Mouse (Mus musculus): Measurements from ENCODE around the gene Strip1. TPM values are rescaled to one million over a fixed set of nuclear protein-coding genes. Genes with fewer than 3 reads are reported as not detected.

The Strip1 gene
- polyA plus RNA-seq, 2 experiments: 9.0 to 9.9 TPM

- Histone ChIP-seq H3K27ac (no peak overlapping the region), H3K36me3 (replicated peaks; ENCODE audit: control insufficient read depth, insufficient read depth, low read depth) (no peaks in the 10 kb centered on the region), H3K4me2 (ENCODE audit: low read depth) (no peak overlapping the region), H3K9me3 (ENCODE audit: control insufficient read depth, low read length) (no peaks in the 10 kb centered on the region), H3K4me3 (ENCODE audit: insufficient read depth in 1 of 2, low read depth in 2 of 2, low read length in 2 of 2) (no peak overlapping the region), H3K9ac (replicated peaks) (no peak overlapping the region), H3K27me3 (ENCODE audit: control insufficient read depth, insufficient read depth, low read length) (no peaks in the 10 kb centered on the region), H3K4me1 (replicated peaks; ENCODE audit: control insufficient read depth in 2 of 2, insufficient read depth in 2 of 2, low read length in 1 of 2) (no peaks in the 10 kb centered on the region)
- ATAC-seq (ENCODE audit: insufficient read depth): no peak
- no peak for DNase-seq (ENCODE audit: low read depth in 3 of 3, low spot score in 3 of 3)
- WGBS (ENCODE audit: insufficient replicate concordance): 37% methylated on average over 4 of the region's 4 CpGs
- TF ChIP-seq EP300 (IDR thresholded peaks at IDR 0.05; ENCODE audit: low read depth): no peak
Measured at GRCm38 (mm10) chr3:107568721-107569120, 62.8 kb downstream of the Strip1 start.

GRCm38 (mm10) chr3:107567766-107568165 lies 63.7 kb downstream of the Strip1 start:
- WGBS (ENCODE audit: insufficient replicate concordance): 50% methylated on average over 7 of the region's 7 CpGs
- H3K9me3 ChIP-seq (ENCODE audit: control insufficient read depth, low read length): no peaks in the 10 kb centered on the region
- no peak overlapping the region for H3K27ac ChIP-seq
- no peaks in the 10 kb centered on the region for H3K27me3 ChIP-seq (ENCODE audit: control insufficient read depth, insufficient read depth, low read length)
- H3K4me3 ChIP-seq (ENCODE audit: insufficient read depth in 1 of 2, low read depth in 2 of 2, low read length in 2 of 2): no peak overlapping the region
- ATAC-seq (ENCODE audit: insufficient read depth) (no peak), DNase-seq (ENCODE audit: low read depth in 3 of 3, low spot score in 3 of 3) (no peak)
- H3K4me1 ChIP-seq (replicated peaks; ENCODE audit: control insufficient read depth in 2 of 2, insufficient read depth in 2 of 2, low read length in 1 of 2): no peaks in the 10 kb centered on the region
- no peaks in the 10 kb centered on the region for H3K36me3 ChIP-seq (replicated peaks; ENCODE audit: control insufficient read depth, insufficient read depth, low read depth)
- no peak overlapping the region for H3K4me2 ChIP-seq (ENCODE audit: low read depth)
- no peak for TF ChIP-seq CTCF (IDR thresholded peaks at IDR 0.05; ENCODE audit: low read depth)
- TF ChIP-seq EP300 (IDR thresholded peaks at IDR 0.05; ENCODE audit: low read depth): no peak
- no peak overlapping the region for H3K9ac ChIP-seq (replicated peaks)

- DNase-seq (ENCODE audit: low read depth in 3 of 3, low spot score in 3 of 3) (no peak), ATAC-seq (ENCODE audit: insufficient read depth) (no peak)
- no peaks in the 10 kb centered on the region for H3K9me3 ChIP-seq (ENCODE audit: control insufficient read depth, low read length)
- no peaks in the 10 kb centered on the region for H3K27me3 ChIP-seq (ENCODE audit: control insufficient read depth, insufficient read depth, low read length)
- no peak overlapping the region for H3K4me3 ChIP-seq (ENCODE audit: insufficient read depth in 1 of 2, low read depth in 2 of 2, low read length in 2 of 2)
- TF ChIP-seq CTCF (IDR thresholded peaks at IDR 0.05; ENCODE audit: low read depth) (no peak), EP300 (IDR thresholded peaks at IDR 0.05; ENCODE audit: low read depth) (no peak)
- H3K27ac ChIP-seq: no peak overlapping the region
- no peak overlapping the region for H3K4me2 ChIP-seq (ENCODE audit: low read depth)
- no peak overlapping the region for H3K9ac ChIP-seq (replicated peaks)
- H3K36me3 ChIP-seq (replicated peaks; ENCODE audit: control insufficient read depth, insufficient read depth, low read depth): no peaks in the 10 kb centered on the region
- WGBS (ENCODE audit: insufficient replicate concordance): 32% methylated on average over 3 of the region's 3 CpGs
- no peaks in the 10 kb centered on the region for H3K4me1 ChIP-seq (replicated peaks; ENCODE audit: control insufficient read depth in 2 of 2, insufficient read depth in 2 of 2, low read length in 1 of 2)
Measured at GRCm38 (mm10) chr3:107565331-107565730, 66.2 kb downstream of the Strip1 start.

GRCm38 (mm10) chr3:107563880-107564279 lies 67.6 kb downstream of the Strip1 start:
- no peaks in the 10 kb centered on the region for H3K4me1 ChIP-seq (replicated peaks; ENCODE audit: control insufficient read depth in 2 of 2, insufficient read depth in 2 of 2, low read length in 1 of 2)
- ATAC-seq (ENCODE audit: insufficient read depth): no peak
- H3K27ac ChIP-seq: no peak overlapping the region
- no peaks in the 10 kb centered on the region for H3K27me3 ChIP-seq (ENCODE audit: control insufficient read depth, insufficient read depth, low read length)
- DNase-seq (ENCODE audit: low read depth in 3 of 3, low spot score in 3 of 3): no peak
- no peak overlapping the region for H3K9ac ChIP-seq (replicated peaks)
- no peaks in the 10 kb centered on the region for H3K9me3 ChIP-seq (ENCODE audit: control insufficient read depth, low read length)
- no peak overlapping the region for H3K4me2 ChIP-seq (ENCODE audit: low read depth)
- no peak for TF ChIP-seq EP300 (IDR thresholded peaks at IDR 0.05; ENCODE audit: low read depth)
- TF ChIP-seq CTCF (IDR thresholded peaks at IDR 0.05; ENCODE audit: low read depth): no peak
- 33% methylated on average over 4 of the region's 4 CpGs for WGBS (ENCODE audit: insufficient replicate concordance)
- H3K4me3 ChIP-seq (ENCODE audit: insufficient read depth in 1 of 2, low read depth in 2 of 2, low read length in 2 of 2): no peak overlapping the region
- H3K36me3 ChIP-seq (replicated peaks; ENCODE audit: control insufficient read depth, insufficient read depth, low read depth): no peaks in the 10 kb centered on the region

- no peak for ATAC-seq (ENCODE audit: insufficient read depth)
- TF ChIP-seq EP300 (IDR thresholded peaks at IDR 0.05; ENCODE audit: low read depth) (no peak), CTCF (IDR thresholded peaks at IDR 0.05; ENCODE audit: low read depth) (no peak)
- 54% methylated on average over 4 of the region's 4 CpGs for WGBS (ENCODE audit: insufficient replicate concordance)
Measured at GRCm38 (mm10) chr3:107562591-107562990, 68.9 kb downstream of the Strip1 start.

More at GRCm38 (mm10) chr3:107562591-107562990, 68.9 kb downstream of the Strip1 start:
- H3K9ac ChIP-seq (replicated peaks): no peak overlapping the region
- no peaks in the 10 kb centered on the region for H3K4me1 ChIP-seq (replicated peaks; ENCODE audit: control insufficient read depth in 2 of 2, insufficient read depth in 2 of 2, low read length in 1 of 2)
- no peak overlapping the region for H3K27ac ChIP-seq
- no peaks in the 10 kb centered on the region for H3K27me3 ChIP-seq (ENCODE audit: control insufficient read depth, insufficient read depth, low read length)
- no peaks in the 10 kb centered on the region for H3K9me3 ChIP-seq (ENCODE audit: control insufficient read depth, low read length)
- no peak overlapping the region for H3K4me2 ChIP-seq (ENCODE audit: low read depth)
- no peak overlapping the region for H3K4me3 ChIP-seq (ENCODE audit: insufficient read depth in 1 of 2, low read depth in 2 of 2, low read length in 2 of 2)
- no peaks in the 10 kb centered on the region for H3K36me3 ChIP-seq (replicated peaks; ENCODE audit: control insufficient read depth, insufficient read depth, low read depth)
- no peak for DNase-seq (ENCODE audit: low read depth in 3 of 3, low spot score in 3 of 3)

Other genes with a start within 250 kb of the Strip1 start
- gene Kcnc4, start 172.1 kb downstream of the Strip1 start, polyA plus RNA-seq (2012; rRNA removed): 0.01 TPM in 1 of 2 replicates, not detected in the other
- not detected in 2 replicates for gene Kcnc4, start 172.1 kb downstream of the Strip1 start, polyA plus RNA-seq (2014; fragmentation: Nextera tagmentation; extraction: Ambion mirVana)
- 0.12 and 0.15 TPM in 2 replicates for gene Slc6a17, start 113.7 kb downstream of the Strip1 start, polyA plus RNA-seq (2012; rRNA removed)
- 0.11 TPM in 1 of 2 replicates, not detected in the other for gene Slc6a17, start 113.7 kb downstream of the Strip1 start, polyA plus RNA-seq (2014; fragmentation: Nextera tagmentation; extraction: Ambion mirVana)
- not detected in 2 replicates for gene Ubl4b, start 76.6 kb downstream of the Strip1 start, polyA plus RNA-seq (2012; rRNA removed)
- not detected in 2 replicates for gene Ubl4b, start 76.6 kb downstream of the Strip1 start, polyA plus RNA-seq (2014; fragmentation: Nextera tagmentation; extraction: Ambion mirVana)
- not detected in 2 replicates for gene Alx3, start 36.7 kb downstream of the Strip1 start, polyA plus RNA-seq (2012; rRNA removed)
- gene Alx3, start 36.7 kb downstream of the Strip1 start, polyA plus RNA-seq (2014; fragmentation: Nextera tagmentation; extraction: Ambion mirVana): not detected in 2 replicates
- not detected in 2 replicates for gene Gm10961, start 372 bp downstream of the Strip1 start, polyA plus RNA-seq (2012; rRNA removed)
- not detected in 2 replicates for gene Gm10961, start 372 bp downstream of the Strip1 start, polyA plus RNA-seq (2014; fragmentation: Nextera tagmentation; extraction: Ambion mirVana)
- 22.9 and 30.1 TPM in 2 replicates for gene Ahcyl1, start 64.9 kb upstream of the Strip1 start, polyA plus RNA-seq (2012; rRNA removed)
- 28.6 and 29.8 TPM in 2 replicates for gene Ahcyl1, start 64.9 kb upstream of the Strip1 start, polyA plus RNA-seq (2014; fragmentation: Nextera tagmentation; extraction: Ambion mirVana)
- gene Csf1, start 128.8 kb upstream of the Strip1 start, polyA plus RNA-seq (2012; rRNA removed): 3.7 and 4.4 TPM in 2 replicates
- gene Csf1, start 128.8 kb upstream of the Strip1 start, polyA plus RNA-seq (2014; fragmentation: Nextera tagmentation; extraction: Ambion mirVana): 5.9 and 6.1 TPM in 2 replicates
- 0.02 and 0.03 TPM in 2 replicates for gene Eps8l3, start 245.5 kb upstream of the Strip1 start, polyA plus RNA-seq (2012; rRNA removed)
- 0.20 TPM in 1 of 2 replicates, not detected in the other for gene Eps8l3, start 245.5 kb upstream of the Strip1 start, polyA plus RNA-seq (2014; fragmentation: Nextera tagmentation; extraction: Ambion mirVana)

Data from liver, embryonic 14.5 days (tissue).